Mouse (Mus musculus): ENCODE results near the gene Spata25.

Gene Spata25

DNA sequence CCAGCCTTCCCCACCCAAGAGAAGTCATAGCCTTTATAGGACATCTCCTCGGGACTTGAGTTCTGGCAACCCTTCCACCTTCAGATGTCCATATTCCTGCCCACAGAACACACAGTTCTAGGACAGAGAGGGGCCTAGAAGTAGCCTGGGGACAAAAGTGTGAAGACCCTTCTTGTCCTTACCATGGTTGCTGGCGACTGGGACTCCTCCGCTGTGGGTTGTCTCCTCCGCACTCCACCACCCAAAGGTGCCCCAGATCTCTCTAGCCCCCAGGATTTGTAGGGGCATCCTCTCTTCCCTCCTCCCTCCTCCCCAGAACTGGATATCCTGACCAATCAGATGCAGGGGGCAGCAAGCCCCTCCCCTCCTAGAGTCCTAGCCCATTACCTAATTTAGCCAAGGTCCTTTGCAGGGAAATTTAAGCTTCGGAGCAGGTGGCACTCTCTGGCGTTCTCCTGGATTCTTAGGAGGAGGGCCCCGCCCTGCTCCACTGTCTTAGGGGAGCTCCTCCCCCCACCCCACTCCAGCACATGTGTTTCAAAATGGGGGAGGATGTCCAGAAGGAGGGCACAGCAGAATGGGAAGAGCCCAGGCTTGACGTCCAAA is 48.8 kb downstream of the Spata25 start, which contains the start of gene Tnnc2:
Gene Tnnc2, minus strand, starts transcription at position 487 of the 606 bp plus-strand sequence.
- no peak for DNase-seq

DNA sequence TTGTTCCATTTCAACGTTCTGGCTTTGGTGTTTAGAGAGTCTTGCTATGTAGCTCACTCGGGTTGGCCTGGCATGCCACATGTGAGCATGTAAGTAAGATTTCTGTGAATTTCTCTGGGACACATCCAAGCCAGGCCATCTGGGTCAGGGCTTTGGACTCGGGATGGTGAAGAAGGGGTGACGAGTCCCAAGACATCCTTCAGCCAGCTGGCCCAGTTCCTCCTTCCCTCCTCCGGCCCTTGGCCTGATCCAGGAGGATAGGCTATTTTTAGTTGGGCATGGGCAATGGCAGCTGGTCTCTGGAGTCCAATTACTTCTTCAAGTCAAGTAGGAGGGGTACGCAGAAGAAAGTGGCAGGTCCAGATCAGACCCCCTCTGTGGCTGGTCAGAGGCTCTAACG is 49.5 kb downstream of the Spata25 start:
- no peak for DNase-seq

GRCm38 (mm10) chr2:164778015-164778287 is 50.4 kb downstream of the Spata25 start:
- no peak for DNase-seq

DNA sequence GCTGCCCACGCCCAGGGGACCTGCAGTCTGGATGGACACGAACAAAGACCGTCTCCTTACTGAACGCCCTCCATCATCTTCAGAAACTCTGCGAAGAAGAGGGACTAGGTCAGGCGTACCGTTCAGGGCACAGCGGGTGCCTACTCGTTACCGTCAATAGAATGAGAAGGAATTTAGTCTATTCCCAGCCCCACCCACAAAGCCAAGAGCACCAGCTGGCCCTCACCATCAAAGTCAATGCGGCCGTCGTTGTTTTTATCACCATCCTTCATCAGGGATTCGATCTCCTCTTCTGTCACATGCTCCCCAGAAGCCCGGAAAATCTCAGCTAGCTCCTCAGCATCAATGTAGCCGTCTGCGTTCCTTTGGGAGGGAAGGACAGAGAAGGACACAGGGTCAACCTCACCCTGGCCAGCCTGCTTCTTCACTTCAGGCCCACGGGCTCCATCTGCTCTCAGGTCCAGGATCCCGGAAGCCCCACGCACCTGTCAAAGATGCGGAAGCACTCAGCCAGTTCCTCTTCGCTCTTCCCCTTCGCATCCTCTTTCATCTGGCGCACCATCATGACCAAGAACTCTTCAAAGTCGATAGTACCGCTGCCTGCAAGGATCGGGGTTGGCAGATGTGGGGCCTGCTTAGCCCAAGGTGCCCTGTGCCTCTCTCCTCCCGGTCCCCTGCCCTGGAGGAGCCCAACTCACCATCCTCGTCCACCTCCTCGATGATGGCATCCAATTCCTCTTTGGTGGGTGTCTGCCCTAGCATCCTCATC is 50.9 kb downstream of the Spata25 start:
- DNase-seq, result no peak

GRCm38 (mm10) chr2:164776801-164777200 is 51.5 kb downstream of the Spata25 start:
- no peak for DNase-seq
